Mouse (Mus musculus): ENCODE results near the gene Pcbp3. TPM values are rescaled to one million over a fixed set of nuclear protein-coding genes. Genes with fewer than 3 reads are reported as not detected.

Gene Pcbp3
- polyA plus RNA-seq, 1 experiment from 2014 or later = 6.9 TPM

DNA sequence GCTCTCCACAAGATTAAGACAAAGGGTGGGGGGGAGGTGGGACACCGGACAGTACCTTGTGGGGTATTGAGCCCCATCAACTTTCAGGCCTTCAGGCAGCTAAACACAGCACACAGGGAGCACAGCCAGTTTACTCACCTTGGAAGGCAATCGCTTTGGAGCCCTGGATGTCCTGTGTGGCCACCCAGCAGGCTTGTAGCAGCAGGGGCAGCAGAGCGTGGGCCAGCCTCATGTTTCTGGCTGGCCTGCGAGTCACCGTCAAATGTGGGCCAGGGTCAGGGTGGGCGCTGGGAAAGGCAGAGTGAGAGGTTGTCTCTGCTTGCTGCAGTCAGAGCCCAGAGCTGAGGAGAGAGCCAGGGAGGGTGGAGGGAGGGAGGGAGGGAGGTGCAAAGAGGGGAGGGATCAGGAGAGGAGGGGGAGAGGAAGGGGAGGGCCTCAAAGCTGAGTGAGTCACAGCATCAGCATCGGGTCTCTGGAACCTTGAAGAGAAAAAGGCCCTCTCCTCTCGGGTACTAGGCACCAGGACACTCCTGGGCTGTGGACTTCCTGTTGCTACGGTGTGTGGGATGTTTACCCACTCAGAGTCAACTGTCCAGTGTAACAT, 235.9 kb downstream of the Pcbp3 start, which contains the start of gene Col6a1:
Gene Col6a1, minus strand, starts transcription at position 487 of the 604 bp plus-strand sequence.
- WGBS (ENCODE audit: insufficient replicate concordance) = 22% methylated on average over 9 of the region's 9 CpGs
- 0 out of 2 replicates have a peak, but pooled peaks have one; percentile 11 for ATAC-seq (replicated peaks; ENCODE audit: insufficient number of reproducible peaks, low FRiP score, low TSS enrichment)

DNA sequence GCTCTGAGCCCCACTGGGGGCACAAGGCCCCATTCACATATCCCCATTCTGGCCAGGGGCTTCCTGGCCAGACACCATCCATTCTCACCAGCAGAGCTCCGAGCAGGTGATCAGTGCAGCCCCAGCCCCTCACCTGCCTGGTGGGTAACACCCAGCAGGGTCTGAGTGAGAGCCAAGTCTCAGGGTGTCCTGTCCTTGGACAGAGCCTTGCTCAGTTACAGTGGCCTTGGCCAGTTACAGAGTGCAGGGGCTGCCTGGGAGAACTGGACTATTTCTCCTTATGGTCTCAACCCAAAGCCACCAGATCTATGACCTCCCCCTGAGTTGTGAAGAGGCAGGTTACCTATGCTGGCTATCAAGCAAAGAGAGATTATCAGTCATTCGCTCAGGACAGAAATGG, 236.6 kb downstream of the Pcbp3 start:
- Histone ChIP-seq H3K9me3 (replicated peaks; ENCODE audit: control insufficient read depth, low read length) (no peaks in the 10 kb centered on the region), H3K27ac (ENCODE audit: low read depth, low read length) (no peak overlapping the region), H3K27me3 (ENCODE audit: control insufficient read depth, insufficient read depth, low read length) (no peaks in the 10 kb centered on the region), H3K4me2 (peak overlapping the region; percentile 55), H3K4me1 (ENCODE audit: control insufficient read depth, insufficient read depth, low read length) (peaks cover 10% of the 10 kb centered on the region; the same call in 1 of the 2 replicates), H3K9ac (ENCODE audit: low read depth, low read length) (no peak overlapping the region), H3K4me3 (ENCODE audit: low read depth, low read length) (0 out of 2 replicates have a peak overlapping the region, but pooled peaks have one; percentile 4), H3K36me3 (ENCODE audit: control insufficient read depth, insufficient read depth, low read length) (no peaks in the 10 kb centered on the region)
- no peak for ATAC-seq (replicated peaks; ENCODE audit: insufficient number of reproducible peaks, low FRiP score, low TSS enrichment)
- 70% methylated on average over 2 of the region's 2 CpGs for WGBS (ENCODE audit: insufficient replicate concordance)

More for the DNA sequence above, 235.9 kb downstream of the Pcbp3 start, which contains the start of gene Col6a1:
- Histone ChIP-seq H3K9ac (ENCODE audit: low read depth, low read length) (peak within 1 kb of the TSS; percentile 59; the same call in 1 of the 2 replicates), H3K4me2 (peak within 1 kb of the TSS; percentile 55), H3K4me3 (ENCODE audit: low read depth, low read length) (peak within 1 kb of the TSS; percentile 4; the same call in 1 of the 2 replicates), H3K9me3 (replicated peaks; ENCODE audit: control insufficient read depth, low read length) (no peaks in the 10 kb centered on the region), H3K4me1 (ENCODE audit: control insufficient read depth, insufficient read depth, low read length) (peaks cover 10% of the 10 kb centered on the region; the same call in 1 of the 2 replicates), H3K36me3 (ENCODE audit: control insufficient read depth, insufficient read depth, low read length) (no peaks in the 10 kb centered on the region), H3K27ac (ENCODE audit: low read depth, low read length) (0 out of 2 replicates have a peak within 1 kb of the TSS, but pooled peaks have one; percentile 35), H3K27me3 (ENCODE audit: control insufficient read depth, insufficient read depth, low read length) (no peaks in the 10 kb centered on the region)

DNA sequence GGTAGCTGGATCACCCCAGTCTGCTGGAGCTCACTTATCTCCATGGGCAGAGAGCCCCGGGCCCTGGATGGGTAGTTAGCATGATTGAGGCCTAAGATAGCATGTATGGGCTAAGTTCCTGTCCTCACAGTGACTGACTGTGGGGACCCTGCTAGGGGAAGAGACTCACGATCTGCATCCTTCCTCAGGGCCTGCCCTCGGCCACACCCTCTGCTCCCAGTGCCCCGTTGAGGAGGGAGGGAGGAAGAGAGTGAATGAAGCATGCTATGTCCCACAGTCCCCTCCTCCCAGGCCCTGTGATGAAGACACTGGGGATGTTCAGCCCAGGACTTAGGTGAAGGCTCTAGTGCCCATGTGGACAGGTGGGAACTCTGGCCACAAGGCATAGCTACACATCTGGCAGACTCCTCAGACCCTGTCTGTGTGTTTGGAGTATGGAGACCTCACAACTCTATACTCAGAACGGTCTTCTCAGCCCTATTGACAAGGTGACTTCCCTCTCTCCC, 237.4 kb downstream of the Pcbp3 start:
- no peak overlapping the region for H3K27ac ChIP-seq (ENCODE audit: low read depth, low read length)
- no peaks in the 10 kb centered on the region for H3K9me3 ChIP-seq (replicated peaks; ENCODE audit: control insufficient read depth, low read length)
- H3K36me3 ChIP-seq (ENCODE audit: control insufficient read depth, insufficient read depth, low read length) = no peaks in the 10 kb centered on the region
- no peaks in the 10 kb centered on the region for H3K27me3 ChIP-seq (ENCODE audit: control insufficient read depth, insufficient read depth, low read length)
- WGBS (ENCODE audit: insufficient replicate concordance) = 47% methylated on average over 5 of the region's 5 CpGs
- H3K9ac ChIP-seq (ENCODE audit: low read depth, low read length) = no peak overlapping the region
- no peak overlapping the region for H3K4me3 ChIP-seq (ENCODE audit: low read depth, low read length)
- 0 out of 2 replicates have a peak overlapping the region, but pooled peaks have one; percentile 55 for H3K4me2 ChIP-seq
- peaks cover 10% of the 10 kb centered on the region; the same call in 1 of the 2 replicates for H3K4me1 ChIP-seq (ENCODE audit: control insufficient read depth, insufficient read depth, low read length)
- no peak for ATAC-seq (replicated peaks; ENCODE audit: insufficient number of reproducible peaks, low FRiP score, low TSS enrichment)

DNA sequence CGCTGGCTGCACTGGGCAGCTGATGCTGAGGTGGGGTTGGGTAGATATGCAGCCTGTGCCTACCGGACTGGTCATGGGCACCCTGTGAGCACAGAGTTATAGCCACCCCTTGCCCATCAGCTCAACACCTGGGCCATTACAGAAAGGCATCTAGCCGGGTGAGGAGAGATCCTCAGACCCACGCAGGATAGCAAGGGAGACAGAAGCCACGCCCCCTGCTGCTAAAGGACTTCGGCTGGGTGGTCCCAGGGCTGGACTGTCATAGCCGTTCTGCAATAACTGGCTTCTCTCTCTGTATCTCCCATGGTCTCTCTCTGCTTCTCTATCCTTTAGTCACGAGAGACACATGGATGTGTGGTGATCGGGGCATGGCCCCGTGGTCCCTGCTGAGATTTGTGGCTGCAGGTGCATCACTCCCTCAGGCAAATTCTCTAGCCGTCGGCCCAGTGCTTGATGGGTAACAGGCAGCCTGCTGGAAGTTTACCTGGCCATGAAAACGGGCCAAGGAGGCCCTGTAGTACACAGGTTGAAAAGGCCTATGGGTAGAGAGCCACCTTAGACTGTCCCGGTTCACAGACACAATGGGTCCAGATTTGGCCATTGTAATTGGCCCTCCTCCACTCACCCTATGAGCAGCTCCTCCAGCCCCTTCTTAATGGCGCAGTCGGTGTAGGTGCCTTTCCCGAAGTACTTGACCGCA, 238.8 kb downstream of the Pcbp3 start:
- H3K4me1 ChIP-seq (ENCODE audit: control insufficient read depth, insufficient read depth, low read length) = peaks cover 9% of the 10 kb centered on the region; the same call in 1 of the 2 replicates
- no peak overlapping the region for H3K4me3 ChIP-seq (ENCODE audit: low read depth, low read length)
- no peaks in the 10 kb centered on the region for H3K27me3 ChIP-seq (ENCODE audit: control insufficient read depth, insufficient read depth, low read length)
- H3K9me3 ChIP-seq (replicated peaks; ENCODE audit: control insufficient read depth, low read length) = no peaks in the 10 kb centered on the region
- H3K27ac ChIP-seq (ENCODE audit: low read depth, low read length) = no peak overlapping the region
- no peak for ATAC-seq (replicated peaks; ENCODE audit: insufficient number of reproducible peaks, low FRiP score, low TSS enrichment)
- H3K36me3 ChIP-seq (ENCODE audit: control insufficient read depth, insufficient read depth, low read length) = no peaks in the 10 kb centered on the region
- H3K9ac ChIP-seq (ENCODE audit: low read depth, low read length) = no peak overlapping the region
- H3K4me2 ChIP-seq = no peak overlapping the region
- WGBS (ENCODE audit: insufficient replicate concordance) = 80% methylated on average over 18 of the region's 18 CpGs

DNA sequence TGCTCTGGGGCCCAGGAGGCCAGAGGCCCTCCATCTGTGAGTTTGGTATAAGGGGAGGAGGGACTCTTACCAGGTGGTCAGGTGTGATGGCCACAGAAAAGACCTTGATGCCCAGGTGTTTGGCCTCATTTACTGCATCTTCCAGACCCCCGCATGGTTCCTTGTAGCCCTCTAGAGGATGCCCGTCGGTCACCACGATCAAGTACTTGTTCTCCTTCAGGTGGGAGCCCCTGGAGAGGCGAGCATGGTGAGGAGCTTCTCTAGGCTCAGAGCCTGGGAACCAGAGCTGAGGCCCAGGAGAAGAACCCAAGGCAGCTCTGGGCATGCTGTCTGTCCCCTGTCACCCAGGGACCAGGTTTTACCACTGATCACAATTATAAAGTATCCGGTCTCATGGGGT, 239.9 kb downstream of the Pcbp3 start:
- Histone ChIP-seq H3K27me3 (ENCODE audit: control insufficient read depth, insufficient read depth, low read length) (no peaks in the 10 kb centered on the region), H3K4me1 (ENCODE audit: control insufficient read depth, insufficient read depth, low read length) (peaks cover 9% of the 10 kb centered on the region; the same call in 1 of the 2 replicates), H3K36me3 (ENCODE audit: control insufficient read depth, insufficient read depth, low read length) (no peaks in the 10 kb centered on the region), H3K4me2 (no peak overlapping the region), H3K4me3 (ENCODE audit: low read depth, low read length) (no peak overlapping the region), H3K27ac (ENCODE audit: low read depth, low read length) (no peak overlapping the region), H3K9ac (ENCODE audit: low read depth, low read length) (no peak overlapping the region), H3K9me3 (replicated peaks; ENCODE audit: control insufficient read depth, low read length) (no peaks in the 10 kb centered on the region)
- 86% methylated on average over 6 of the region's 6 CpGs for WGBS (ENCODE audit: insufficient replicate concordance)
- ATAC-seq (replicated peaks; ENCODE audit: insufficient number of reproducible peaks, low FRiP score, low TSS enrichment) = no peak

DNA sequence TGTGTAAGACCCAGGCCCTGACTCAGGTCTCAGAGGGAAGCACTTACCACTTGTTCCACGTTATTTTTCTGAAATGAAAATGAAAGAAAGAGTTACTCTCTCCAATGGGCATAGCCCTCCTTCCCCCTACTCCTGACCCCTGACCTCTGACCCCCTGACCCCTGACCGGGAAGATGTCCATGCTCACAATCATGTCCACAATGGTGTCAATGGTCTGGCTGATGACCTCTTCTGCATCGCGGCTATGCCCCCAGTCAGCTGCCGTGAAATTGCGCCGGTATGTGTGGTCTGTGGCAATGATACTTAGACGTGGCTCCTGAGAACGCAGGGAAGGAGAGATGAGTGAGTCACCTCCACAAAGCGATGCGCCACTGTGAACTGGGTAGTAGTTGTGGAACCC, 240.5 kb downstream of the Pcbp3 start:
- no peaks in the 10 kb centered on the region for H3K27me3 ChIP-seq (ENCODE audit: control insufficient read depth, insufficient read depth, low read length)
- no peaks in the 10 kb centered on the region for H3K9me3 ChIP-seq (replicated peaks; ENCODE audit: control insufficient read depth, low read length)
- H3K4me2 ChIP-seq = no peak overlapping the region
- H3K4me1 ChIP-seq (ENCODE audit: control insufficient read depth, insufficient read depth, low read length) = peaks cover 9% of the 10 kb centered on the region; the same call in 1 of the 2 replicates
- H3K9ac ChIP-seq (ENCODE audit: low read depth, low read length) = no peak overlapping the region
- no peak for ATAC-seq (replicated peaks; ENCODE audit: insufficient number of reproducible peaks, low FRiP score, low TSS enrichment)
- WGBS (ENCODE audit: insufficient replicate concordance) = 82% methylated on average over 11 of the region's 11 CpGs
- no peaks in the 10 kb centered on the region for H3K36me3 ChIP-seq (ENCODE audit: control insufficient read depth, insufficient read depth, low read length)
- no peak overlapping the region for H3K27ac ChIP-seq (ENCODE audit: low read depth, low read length)
- no peak overlapping the region for H3K4me3 ChIP-seq (ENCODE audit: low read depth, low read length)

DNA sequence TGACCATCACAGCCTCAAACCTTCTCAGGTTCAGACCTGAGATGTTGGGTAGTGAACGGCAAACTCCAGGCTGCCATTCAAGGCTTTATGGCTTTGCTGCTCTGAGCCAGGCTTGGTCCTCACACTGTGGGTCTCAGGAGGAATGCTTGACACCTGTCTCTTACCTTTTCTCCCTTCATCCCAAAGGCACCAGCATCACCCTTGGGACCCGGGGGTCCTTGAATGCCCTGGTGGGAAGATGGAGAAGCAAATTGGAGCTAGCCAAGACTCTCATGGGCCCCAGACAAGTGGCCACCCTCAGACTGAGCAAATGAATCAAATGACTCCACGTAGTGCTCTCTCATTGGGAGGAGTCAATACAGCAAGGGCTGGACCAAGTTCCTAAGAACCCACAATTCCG, 244.1 kb downstream of the Pcbp3 start:
- WGBS (ENCODE audit: insufficient replicate concordance) = 85% methylated on average over 4 of the region's 4 CpGs
- Histone ChIP-seq H3K27ac (ENCODE audit: low read depth, low read length) (no peak overlapping the region), H3K4me2 (no peak overlapping the region), H3K27me3 (ENCODE audit: control insufficient read depth, insufficient read depth, low read length) (no peaks in the 10 kb centered on the region), H3K4me3 (ENCODE audit: low read depth, low read length) (no peak overlapping the region), H3K4me1 (ENCODE audit: control insufficient read depth, insufficient read depth, low read length) (peaks cover 2% of the 10 kb centered on the region; the same call in 1 of the 2 replicates), H3K9ac (ENCODE audit: low read depth, low read length) (no peak overlapping the region), H3K9me3 (replicated peaks; ENCODE audit: control insufficient read depth, low read length) (no peaks in the 10 kb centered on the region), H3K36me3 (ENCODE audit: control insufficient read depth, insufficient read depth, low read length) (no peaks in the 10 kb centered on the region)
- ATAC-seq (replicated peaks; ENCODE audit: insufficient number of reproducible peaks, low FRiP score, low TSS enrichment) = no peak

DNA sequence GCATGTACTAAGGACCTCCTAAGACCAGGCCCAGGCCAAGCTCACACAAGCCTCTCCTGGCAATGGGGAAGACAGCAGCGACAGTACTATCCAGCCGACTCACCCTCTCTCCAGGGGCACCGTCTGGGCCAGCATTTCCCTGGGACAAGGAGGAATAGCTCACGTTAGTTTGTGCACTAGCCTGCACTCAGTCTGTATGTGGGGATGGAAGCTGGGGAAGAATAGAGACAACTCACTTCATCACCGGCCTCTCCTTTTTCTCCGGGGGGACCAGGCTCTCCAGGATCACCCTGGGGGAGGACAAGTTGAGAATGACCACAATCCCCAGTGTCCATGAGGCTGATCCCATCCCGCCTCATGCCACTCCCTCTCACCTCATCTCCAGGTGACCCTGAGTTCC, 244.7 kb downstream of the Pcbp3 start:
- Histone ChIP-seq H3K9me3 (replicated peaks; ENCODE audit: control insufficient read depth, low read length) (no peaks in the 10 kb centered on the region), H3K9ac (ENCODE audit: low read depth, low read length) (no peak overlapping the region), H3K36me3 (ENCODE audit: control insufficient read depth, insufficient read depth, low read length) (no peaks in the 10 kb centered on the region), H3K4me2 (no peak overlapping the region), H3K4me1 (ENCODE audit: control insufficient read depth, insufficient read depth, low read length) (peaks cover 2% of the 10 kb centered on the region; the same call in 1 of the 2 replicates), H3K27me3 (ENCODE audit: control insufficient read depth, insufficient read depth, low read length) (no peaks in the 10 kb centered on the region), H3K27ac (ENCODE audit: low read depth, low read length) (no peak overlapping the region), H3K4me3 (ENCODE audit: low read depth, low read length) (no peak overlapping the region)
- 88% methylated on average over 7 of the region's 7 CpGs for WGBS (ENCODE audit: insufficient replicate concordance)
- ATAC-seq (replicated peaks; ENCODE audit: insufficient number of reproducible peaks, low FRiP score, low TSS enrichment) = no peak

All from heart, embryonic 11.5 days (tissue).